Mouse (Mus musculus) kidney, adult 2 months (tissue): ENCODE data around the gene Slc5a4b.

Source experiments
- CTCF ChIP-seq: fragments of 200-500 bp; conservative IDR thresholded peaks from 2 replicates; pipeline ENCODE4 v1.5.1; 2011; ENCODE audit warnings: low read depth, mild to moderate bottlenecking, control low read depth, low read length, moderate library complexity, mixed read lengths; ENCODE audit not compliant: insufficient read depth, insufficient read length
- POLR2A ChIP-seq: fragments of 200-500 bp; IDR thresholded peaks from one replicate; pipeline ENCODE4 v1.6.1; 2011; ENCODE audit warnings: low read depth, low read length, control low read depth

- TF ChIP-seq CTCF (no peak), POLR2A (no peak)
Measured at GRCm38 (mm10) chr10:76027127-76028015, 83.4 kb downstream of the Slc5a4b start.
